Mouse (Mus musculus): Measurements from ENCODE around the gene Igdcc3. TPM values are rescaled to one million over a fixed set of nuclear protein-coding genes. Genes with fewer than 3 reads are reported as not detected.

Gene Igdcc3
- polyA plus RNA-seq, 1 experiment from 2014 or later, result 2.4 TPM

- DNase-seq (ENCODE audit: low spot score), result no peak
- Histone ChIP-seq H3K4me1 (replicated peaks; ENCODE audit: insufficient read depth, low read length) (no peaks in the 10 kb centered on the region), H3K36me3 (ENCODE audit: insufficient read depth, low read length) (no peaks in the 10 kb centered on the region), H3K4me2 (ENCODE audit: low read length) (no peak overlapping the region), H3K4me3 (replicated peaks; ENCODE audit: low read depth, low read length) (no peak overlapping the region), H3K27ac (no peak overlapping the region), H3K9me3 (replicated peaks; ENCODE audit: low read length) (no peaks in the 10 kb centered on the region), H3K9ac (ENCODE audit: low read depth, low read length) (no peak overlapping the region), H3K27me3 (ENCODE audit: insufficient read depth, low read length) (no peaks in the 10 kb centered on the region)
- 73% methylated on average over 2 of the region's 2 CpGs for WGBS
- TF ChIP-seq CTCF (IDR thresholded peaks at IDR 0.05; ENCODE audit: low read depth), result no peak
- no peak for ATAC-seq (replicated peaks; ENCODE audit: low FRiP score, low read depth)
These were observed 25.1 kb upstream of the Igdcc3 start for GRCm38 (mm10) chr9:65115891-65116290.

- Histone ChIP-seq H3K9me3 (replicated peaks; ENCODE audit: low read length) (no peaks in the 10 kb centered on the region), H3K4me2 (ENCODE audit: low read length) (no peak overlapping the region), H3K27ac (no peak overlapping the region), H3K27me3 (ENCODE audit: insufficient read depth, low read length) (no peaks in the 10 kb centered on the region), H3K9ac (ENCODE audit: low read depth, low read length) (no peak overlapping the region), H3K4me3 (replicated peaks; ENCODE audit: low read depth, low read length) (no peak overlapping the region), H3K4me1 (replicated peaks; ENCODE audit: insufficient read depth, low read length) (no peaks in the 10 kb centered on the region), H3K36me3 (ENCODE audit: insufficient read depth, low read length) (no peaks in the 10 kb centered on the region)
- DNase-seq (ENCODE audit: low spot score) (no peak), ATAC-seq (replicated peaks; ENCODE audit: low FRiP score, low read depth) (no peak)
- WGBS, result 69% methylated on average over 2 of the region's 2 CpGs
- TF ChIP-seq CTCF (IDR thresholded peaks at IDR 0.05; ENCODE audit: low read depth), result no peak
These were observed 23.5 kb upstream of the Igdcc3 start for GRCm38 (mm10) chr9:65117516-65117915.

GRCm38 (mm10) chr9:65120935-65121334 lies 20.1 kb upstream of the Igdcc3 start:
- 0 out of 2 replicates have a peak, but pooled peaks cover 9% of the 10 kb centered on the region for H3K27me3 ChIP-seq (ENCODE audit: insufficient read depth, low read length)
- no peak overlapping the region for H3K4me3 ChIP-seq (replicated peaks; ENCODE audit: low read depth, low read length)
- H3K36me3 ChIP-seq (ENCODE audit: insufficient read depth, low read length), result no peaks in the 10 kb centered on the region
- 2% methylated on average over 3 of the region's 3 CpGs for WGBS
- ATAC-seq (replicated peaks; ENCODE audit: low FRiP score, low read depth), result 0 out of 2 replicates have a peak, but pooled peaks have one; percentile 46
- H3K9me3 ChIP-seq (replicated peaks; ENCODE audit: low read length), result no peaks in the 10 kb centered on the region
- no peak overlapping the region for H3K4me2 ChIP-seq (ENCODE audit: low read length)
- TF ChIP-seq CTCF (IDR thresholded peaks at IDR 0.05; ENCODE audit: low read depth), result peak; percentile 95
- no peak overlapping the region for H3K27ac ChIP-seq
- no peak overlapping the region for H3K9ac ChIP-seq (ENCODE audit: low read depth, low read length)
- H3K4me1 ChIP-seq (replicated peaks; ENCODE audit: insufficient read depth, low read length), result no peaks in the 10 kb centered on the region
- peak; percentile 91 for DNase-seq (ENCODE audit: low spot score)

- H3K9ac ChIP-seq (ENCODE audit: low read depth, low read length), result no peak overlapping the region
- H3K4me3 ChIP-seq (replicated peaks; ENCODE audit: low read depth, low read length), result no peak overlapping the region
- TF ChIP-seq CTCF (IDR thresholded peaks at IDR 0.05; ENCODE audit: low read depth), result no peak
- ATAC-seq (replicated peaks; ENCODE audit: low FRiP score, low read depth) (no peak), DNase-seq (ENCODE audit: low spot score) (no peak)
- no peaks in the 10 kb centered on the region for H3K9me3 ChIP-seq (replicated peaks; ENCODE audit: low read length)
- H3K36me3 ChIP-seq (ENCODE audit: insufficient read depth, low read length), result no peaks in the 10 kb centered on the region
- 16% methylated on average over 18 of the region's 18 CpGs for WGBS
- no peak overlapping the region for H3K4me2 ChIP-seq (ENCODE audit: low read length)
- no peaks in the 10 kb centered on the region for H3K4me1 ChIP-seq (replicated peaks; ENCODE audit: insufficient read depth, low read length)
- no peak overlapping the region for H3K27ac ChIP-seq
- H3K27me3 ChIP-seq (ENCODE audit: insufficient read depth, low read length), result 0 out of 2 replicates have a peak, but pooled peaks cover 9% of the 10 kb centered on the region
These were observed 18.4 kb upstream of the Igdcc3 start for GRCm38 (mm10) chr9:65122545-65122944.

- no peaks in the 10 kb centered on the region for H3K9me3 ChIP-seq (replicated peaks; ENCODE audit: low read length)
- peak overlapping the region; percentile 24; the same call in 1 of the 2 replicates for H3K4me3 ChIP-seq (replicated peaks; ENCODE audit: low read depth, low read length)
- WGBS, result 5% methylated on average over 48 of the region's 48 CpGs
- peak overlapping the region; percentile 69 for H3K4me2 ChIP-seq (ENCODE audit: low read length)
- peak; percentile 82 for DNase-seq (ENCODE audit: low spot score)
- H3K27ac ChIP-seq, result no peak overlapping the region
- peak; percentile 37; the same call in 1 of the 2 replicates for ATAC-seq (replicated peaks; ENCODE audit: low FRiP score, low read depth)
- no peaks in the 10 kb centered on the region for H3K36me3 ChIP-seq (ENCODE audit: insufficient read depth, low read length)
- TF ChIP-seq CTCF (IDR thresholded peaks at IDR 0.05; ENCODE audit: low read depth), result peak; percentile 77
- H3K9ac ChIP-seq (ENCODE audit: low read depth, low read length), result no peak overlapping the region
- no peaks in the 10 kb centered on the region for H3K4me1 ChIP-seq (replicated peaks; ENCODE audit: insufficient read depth, low read length)
- 0 out of 2 replicates have a peak, but pooled peaks cover 9% of the 10 kb centered on the region for H3K27me3 ChIP-seq (ENCODE audit: insufficient read depth, low read length)
These were observed 17.3 kb upstream of the Igdcc3 start for GRCm38 (mm10) chr9:65123552-65124168.

GRCm38 (mm10) chr9:65128123-65128815 lies 12.7 kb upstream of the Igdcc3 start:
- TF ChIP-seq CTCF (IDR thresholded peaks at IDR 0.05; ENCODE audit: low read depth), result peak; percentile 69
- Histone ChIP-seq H3K36me3 (ENCODE audit: insufficient read depth, low read length) (no peaks in the 10 kb centered on the region), H3K27ac (no peak overlapping the region), H3K4me2 (ENCODE audit: low read length) (peak overlapping the region; percentile 34), H3K9me3 (replicated peaks; ENCODE audit: low read length) (no peaks in the 10 kb centered on the region), H3K9ac (ENCODE audit: low read depth, low read length) (no peak overlapping the region; the same call in 1 of the 2 replicates), H3K4me3 (replicated peaks; ENCODE audit: low read depth, low read length) (no peak overlapping the region), H3K27me3 (ENCODE audit: insufficient read depth, low read length) (0 out of 2 replicates have a peak, but pooled peaks cover 5% of the 10 kb centered on the region), H3K4me1 (replicated peaks; ENCODE audit: insufficient read depth, low read length) (no peaks in the 10 kb centered on the region)
- 15% methylated on average over 25 of the region's 25 CpGs for WGBS
- ATAC-seq (replicated peaks; ENCODE audit: low FRiP score, low read depth), result peak; percentile 60; the same call in 1 of the 2 replicates
- DNase-seq (ENCODE audit: low spot score), result peak; percentile 78
